8 mouse cellular contexts compared by ENCODE assay signal in genomic region chr11:70653345-70654197, GRCm38 (mm10). TPM values are rescaled to one million over a fixed set of nuclear protein-coding genes. Genes with fewer than 3 reads are reported as not detected.
DNase-seq lines count a peak whose midpoint lies in the region; ATAC-seq lines count a peak whose summit lies in the region.

No protein-coding gene starts in this region.

- peaks cover 43% of the 10 kb centered on the region for H3K36me3 ChIP-seq in forebrain, embryonic 14.5 days (ENCODE audit: control insufficient read depth, insufficient read depth, low read length)
- 0 out of 2 replicates have a peak, but pooled peaks cover 7% of the 10 kb centered on the region for H3K36me3 ChIP-seq in hindbrain, embryonic 11.5 days (ENCODE audit: control insufficient read depth, insufficient read depth, low read length)
- H3K36me3 ChIP-seq in limb, embryonic 13.5 days: peaks cover 46% of the 10 kb centered on the region
- H3K36me3 ChIP-seq in midbrain, embryonic 12.5 days: peaks cover 43% of the 10 kb centered on the region

- peak; percentile 16; the same call in 1 of the 2 replicates for ATAC-seq in cerebellum, adult (ENCODE audit: insufficient number of reproducible peaks, low FRiP score, low TSS enrichment)
- ATAC-seq in forebrain, embryonic 14.5 days: peak; percentile 70
- ATAC-seq in hindbrain, embryonic 11.5 days (ENCODE audit: low FRiP score): peak; percentile 65
- ATAC-seq in limb, embryonic 13.5 days (ENCODE audit: low FRiP score, low read depth): peak; percentile 42; the same call in 1 of the 2 replicates
- peak; percentile 55 for ATAC-seq in midbrain, embryonic 12.5 days (ENCODE audit: low FRiP score, low read depth)

- H3K4me2 ChIP-seq in forebrain, embryonic 14.5 days (ENCODE audit: low read length): peak overlapping the region; percentile 91
- H3K4me2 ChIP-seq in hindbrain, embryonic 11.5 days (replicated peaks; ENCODE audit: low read depth, low read length): peak overlapping the region; percentile 84
- H3K4me2 ChIP-seq in limb, embryonic 13.5 days (replicated peaks): peak overlapping the region; percentile 97
- H3K4me2 ChIP-seq in midbrain, embryonic 12.5 days (replicated peaks): peak overlapping the region; percentile 94

- H3K9ac ChIP-seq in forebrain, embryonic 14.5 days (ENCODE audit: low read length): peak overlapping the region; percentile 97
- peak overlapping the region; percentile 97 for H3K9ac ChIP-seq in hindbrain, embryonic 11.5 days (ENCODE audit: low read depth, low read length)
- peak overlapping the region; percentile 99 for H3K9ac ChIP-seq in limb, embryonic 13.5 days
- peak overlapping the region; percentile 98 for H3K9ac ChIP-seq in midbrain, embryonic 12.5 days (replicated peaks)

- H3K4me1 ChIP-seq in forebrain, embryonic 14.5 days (ENCODE audit: control insufficient read depth, insufficient read depth, low read length): peaks cover 26% of the 10 kb centered on the region
- peaks cover 13% of the 10 kb centered on the region; the same call in 1 of the 2 replicates for H3K4me1 ChIP-seq in hindbrain, embryonic 11.5 days (replicated peaks; ENCODE audit: control insufficient read depth, insufficient read depth, low read length)
- peaks cover 70% of the 10 kb centered on the region for H3K4me1 ChIP-seq in limb, embryonic 13.5 days
- H3K4me1 ChIP-seq in midbrain, embryonic 12.5 days: peaks cover 50% of the 10 kb centered on the region

- H3K4me3 ChIP-seq in forebrain, embryonic 14.5 days (ENCODE audit: low read depth, low read length): peak overlapping the region; percentile 100
- H3K4me3 ChIP-seq in hindbrain, embryonic 11.5 days (ENCODE audit: low read depth, low read length): peak overlapping the region; percentile 99
- peak overlapping the region; percentile 100 for H3K4me3 ChIP-seq in limb, embryonic 13.5 days
- peak overlapping the region; percentile 99 for H3K4me3 ChIP-seq in midbrain, embryonic 12.5 days

- H3K9me3 ChIP-seq in forebrain, embryonic 14.5 days (replicated peaks; ENCODE audit: control insufficient read depth, low read length): no peaks in the 10 kb centered on the region
- H3K9me3 ChIP-seq in hindbrain, embryonic 11.5 days (ENCODE audit: control insufficient read depth, low read length): no peaks in the 10 kb centered on the region
- H3K9me3 ChIP-seq in limb, embryonic 13.5 days: no peaks in the 10 kb centered on the region
- no peaks in the 10 kb centered on the region for H3K9me3 ChIP-seq in midbrain, embryonic 12.5 days

- no peaks in the 10 kb centered on the region for H3K27me3 ChIP-seq in forebrain, embryonic 14.5 days (replicated peaks; ENCODE audit: control insufficient read depth, insufficient read depth, low read length)
- no peaks in the 10 kb centered on the region for H3K27me3 ChIP-seq in hindbrain, embryonic 11.5 days (ENCODE audit: control insufficient read depth, insufficient read depth, low read length)
- H3K27me3 ChIP-seq in limb, embryonic 13.5 days: no peaks in the 10 kb centered on the region
- H3K27me3 ChIP-seq in midbrain, embryonic 12.5 days: peaks cover 8% of the 10 kb centered on the region; the same call in 1 of the 2 replicates

- H3K27ac ChIP-seq in forebrain, embryonic 14.5 days (ENCODE audit: low read depth, low read length): peak overlapping the region; percentile 95
- peak overlapping the region; percentile 96 for H3K27ac ChIP-seq in hindbrain, embryonic 11.5 days (ENCODE audit: low read depth, low read length)
- H3K27ac ChIP-seq in limb, embryonic 13.5 days: peak overlapping the region; percentile 98
- H3K27ac ChIP-seq in midbrain, embryonic 12.5 days (replicated peaks): peak overlapping the region; percentile 97

- peak; percentile 54 for DNase-seq in layer of hippocampus, adult 11-12 months (ENCODE audit: low spot score)
- no peak for DNase-seq in layer of hippocampus, adult 18-20 months (ENCODE audit: low spot score in 2 of 2)
- peak; percentile 70 for DNase-seq in forebrain, embryonic 14.5 days (ENCODE audit: low spot score)
- DNase-seq in hindbrain, embryonic 11.5 days (ENCODE audit: low spot score): peak; percentile 82
- DNase-seq in spleen, postnatal 14 days (ENCODE audit: low spot score in 2 of 2): peak; percentile 62 to 75

- 1% methylated on average over 58 of the region's 63 CpGs for WGBS in forebrain, embryonic 14.5 days
- under 1% methylated on average over 57 of the region's 63 CpGs for WGBS in hindbrain, embryonic 11.5 days
- WGBS in limb, embryonic 13.5 days: under 1% methylated on average over 63 of the region's 63 CpGs
- WGBS in midbrain, embryonic 12.5 days: under 1% methylated on average over 55 of the region's 63 CpGs

RNA-seq across cellular contexts. Expression of gene Pfn1, which starts 0.9 kb away (rescaled TPM):
- 100 to 1,000 TPM; 326 to 341 TPM for total RNA-seq in layer of hippocampus, adult 18-20 months (2021)
- 793 and 798 TPM in 2 replicates for polyA plus RNA-seq in forebrain, embryonic 14.5 days (2014; fragmentation: Nextera tagmentation; extraction: Ambion mirVana)
- polyA plus RNA-seq in hindbrain, embryonic 11.5 days (2014; fragmentation: Nextera tagmentation; extraction: Ambion mirVana): 1,409 and 1,523 TPM in 2 replicates
- polyA plus RNA-seq in limb, embryonic 13.5 days (2015; fragmentation: Nextera tagmentation; extraction: Ambion mirVana): 1,638 and 1,674 TPM in 2 replicates
- 1,047 and 1,099 TPM in 2 replicates for polyA plus RNA-seq in midbrain, embryonic 12.5 days (2016; fragmentation: Nextera tagmentation; extraction: Ambion mirVana)

RNA-seq across cellular contexts. Expression of gene Eno3, which starts 3.4 kb away (rescaled TPM):
- total RNA-seq in layer of hippocampus, adult 18-20 months (2021): 1 to 10 TPM; 6.0 to 9.9 TPM
- polyA plus RNA-seq in forebrain, embryonic 14.5 days (2014; fragmentation: Nextera tagmentation; extraction: Ambion mirVana): 5.7 and 5.9 TPM in 2 replicates
- 23.2 and 26.2 TPM in 2 replicates for polyA plus RNA-seq in hindbrain, embryonic 11.5 days (2014; fragmentation: Nextera tagmentation; extraction: Ambion mirVana)
- 52.3 and 57.1 TPM in 2 replicates for polyA plus RNA-seq in limb, embryonic 13.5 days (2015; fragmentation: Nextera tagmentation; extraction: Ambion mirVana)
- polyA plus RNA-seq in midbrain, embryonic 12.5 days (2016; fragmentation: Nextera tagmentation; extraction: Ambion mirVana): 12.0 and 12.7 TPM in 2 replicates

RNA-seq across cellular contexts. Expression of gene Slc25a11, which starts 6.3 kb away (rescaled TPM):
- 100 to 1,000 TPM; 121 to 123 TPM for total RNA-seq in layer of hippocampus, adult 18-20 months (2021)
- polyA plus RNA-seq in forebrain, embryonic 14.5 days (2014; fragmentation: Nextera tagmentation; extraction: Ambion mirVana): 165 and 190 TPM in 2 replicates
- 138 and 145 TPM in 2 replicates for polyA plus RNA-seq in hindbrain, embryonic 11.5 days (2014; fragmentation: Nextera tagmentation; extraction: Ambion mirVana)
- polyA plus RNA-seq in limb, embryonic 13.5 days (2015; fragmentation: Nextera tagmentation; extraction: Ambion mirVana): 165 and 173 TPM in 2 replicates
- polyA plus RNA-seq in midbrain, embryonic 12.5 days (2016; fragmentation: Nextera tagmentation; extraction: Ambion mirVana): 138 and 149 TPM in 2 replicates

RNA-seq across cellular contexts. Expression of gene Rnf167, which starts 6.5 kb away (rescaled TPM):
- total RNA-seq in layer of hippocampus, adult 18-20 months (2021): 10 to 100 TPM; 88.7 to 91.8 TPM
- 105 and 118 TPM in 2 replicates for polyA plus RNA-seq in forebrain, embryonic 14.5 days (2014; fragmentation: Nextera tagmentation; extraction: Ambion mirVana)
- polyA plus RNA-seq in hindbrain, embryonic 11.5 days (2014; fragmentation: Nextera tagmentation; extraction: Ambion mirVana): 86.6 and 94.3 TPM in 2 replicates
- 120 and 129 TPM in 2 replicates for polyA plus RNA-seq in limb, embryonic 13.5 days (2015; fragmentation: Nextera tagmentation; extraction: Ambion mirVana)
- 96.6 and 101 TPM in 2 replicates for polyA plus RNA-seq in midbrain, embryonic 12.5 days (2016; fragmentation: Nextera tagmentation; extraction: Ambion mirVana)

RNA-seq across cellular contexts. Expression of gene Gp1ba, which starts 14.6 kb away (rescaled TPM):
- total RNA-seq in layer of hippocampus, adult 18-20 months (2021): not detected
- polyA plus RNA-seq in forebrain, embryonic 14.5 days (2014; fragmentation: Nextera tagmentation; extraction: Ambion mirVana): 0.17 and 0.22 TPM in 2 replicates
- 0.64 and 1.2 TPM in 2 replicates for polyA plus RNA-seq in hindbrain, embryonic 11.5 days (2014; fragmentation: Nextera tagmentation; extraction: Ambion mirVana)
- 0.18 and 0.22 TPM in 2 replicates for polyA plus RNA-seq in limb, embryonic 13.5 days (2015; fragmentation: Nextera tagmentation; extraction: Ambion mirVana)
- 0.35 and 0.37 TPM in 2 replicates for polyA plus RNA-seq in midbrain, embryonic 12.5 days (2016; fragmentation: Nextera tagmentation; extraction: Ambion mirVana)

Comparison
In these comparisons a context has a peak if more than half of its experiments do, and no peak if none do; other contexts are left out.
1. DNase-seq: peak in layer of hippocampus, adult 11-12 months (single experiment), forebrain, embryonic 14.5 days (single experiment), hindbrain, embryonic 11.5 days (single experiment) and spleen, postnatal 14 days (2 of 2); none in layer of hippocampus, adult 18-20 months (0 of 2).
2. ATAC-seq: peak in every context shown above with its lines; median percentile 70 in forebrain, embryonic 14.5 days; 65 in hindbrain, embryonic 11.5 days; 55 in midbrain, embryonic 12.5 days; 42 in limb, embryonic 13.5 days; 16 in cerebellum, adult.
3. Peak in every context shown above with its lines, with median percentiles within 50 percentile points of each other: H3K27ac ChIP-seq, H3K4me2 ChIP-seq, H3K4me3 ChIP-seq and H3K9ac ChIP-seq.